Mouse (Mus musculus): Measurements from ENCODE around the gene Nfs1.

- no peak for TF ChIP-seq CTCF (IDR thresholded peaks at IDR 0.05; ENCODE audit: control insufficient read depth, insufficient read depth, low read length)
- TF ChIP-seq POLR2A (IDR thresholded peaks at IDR 0.05; ENCODE audit: borderline replicate concordance, control insufficient read depth, low read depth, low read length) = peak; percentile 89
Observed at GRCm38 (mm10) chr2:156179046-156179795, 35.2 kb upstream of the Nfs1 start.
